Mouse (Mus musculus): Measurements from ENCODE around the gene Fam196b. TPM values are rescaled to one million over a fixed set of nuclear protein-coding genes. Genes with fewer than 3 reads are reported as not detected.

The Fam196b gene
- polyA plus RNA-seq (2012; rRNA removed) = under 0.01 TPM in 1 of 2 replicates, not detected in the other

GRCm38 (mm10) chr11:34314534-34315379 lies at the start of gene Fam196b:
Gene Fam196b (plus strand): TSS chr11:34314822.

Other genes starting within 250 kb of the Fam196b start
- gene 4930469K13Rik, start 216.3 kb upstream of the Fam196b start, polyA plus RNA-seq (2012; rRNA removed) = not detected in 2 replicates
- gene Foxi1, start 106.7 kb upstream of the Fam196b start, polyA plus RNA-seq (2012; rRNA removed) = not detected in 2 replicates